Mouse (Mus musculus) limb, embryonic 11.5 days (tissue): ENCODE measurements at regions not wholly inside any gene's neighbourhood (a gene's known extent, or its start where the extent isn't known, plus 50 kb on each side); places are given as distances from the start of the nearest gene placed in this dataset.

Experiments used
- ATAC-seq: fragments of 200-750 bp; cut with Nextera tagmentation; 2 replicates; pipeline ENCODE4 v1.8.0; 2017; ENCODE audit warnings: low read depth; ENCODE audit not compliant: insufficient number of reproducible peaks, low FRiP score, low TSS enrichment
- DNase-seq: peaks from one replicate; pipeline ENCODE4 v3.0.0-alpha.2; 2015; ENCODE audit warnings: low spot score
- H3K27ac ChIP-seq: fragments of 300-500 bp; sonication (generic); replicated peaks from 2 replicates; pipeline ENCODE4 v1.5.1; 2014; ENCODE audit warnings: low read depth, mild to moderate bottlenecking, low read length
- H3K27me3 ChIP-seq: fragments of 300-500 bp; sonication (generic); 2 replicates; pipeline ENCODE4 v1.6.1; 2014; ENCODE audit warnings: mild to moderate bottlenecking, low read length, mixed read lengths; ENCODE audit not compliant: control insufficient read depth, insufficient read depth
- H3K36me3 ChIP-seq: fragments of 300-500 bp; sonication (generic); 2 replicates; pipeline ENCODE4 v1.6.1; 2014; ENCODE audit warnings: mild to moderate bottlenecking, low read length, moderate library complexity, mixed read lengths; ENCODE audit not compliant: control insufficient read depth, insufficient read depth
- H3K4me1 ChIP-seq: fragments of 300-500 bp; sonication (generic); 2 replicates; pipeline ENCODE4 v1.6.1; 2014; ENCODE audit warnings: low read length, mixed read lengths; ENCODE audit not compliant: control insufficient read depth, insufficient read depth
- H3K4me2 ChIP-seq: fragments of 300-500 bp; sonication (generic); 2 replicates; pipeline ENCODE4 v1.6.1; 2014; ENCODE audit warnings: low read depth, mild to moderate bottlenecking, moderate library complexity; ENCODE audit not compliant: severe bottlenecking
- H3K4me3 ChIP-seq: fragments of 300-500 bp; sonication (generic); 2 replicates; pipeline ENCODE4 v1.5.1; 2014; ENCODE audit warnings: low read depth, low read length
- H3K9ac ChIP-seq: fragments of 300-500 bp; sonication (generic); 2 replicates; pipeline ENCODE4 v1.6.1; 2014; ENCODE audit warnings: mild to moderate bottlenecking, low read length
- H3K9me3 ChIP-seq: fragments of 300-500 bp; sonication (generic); 2 replicates; pipeline ENCODE4 v1.6.1; 2016; ENCODE audit warnings: low read length; ENCODE audit not compliant: control insufficient read depth
- WGBS: fragments of 180-500 bp; shearing (Covaris S2); extraction: QIAGEN DNeasy Blood & Tissue Kit; methylation state at CpG from one replicate; pipeline ENCODE4 v1.1.7; 2014; 5-methylcytosine and 5-hydroxymethylcytosine counted together

DNA sequence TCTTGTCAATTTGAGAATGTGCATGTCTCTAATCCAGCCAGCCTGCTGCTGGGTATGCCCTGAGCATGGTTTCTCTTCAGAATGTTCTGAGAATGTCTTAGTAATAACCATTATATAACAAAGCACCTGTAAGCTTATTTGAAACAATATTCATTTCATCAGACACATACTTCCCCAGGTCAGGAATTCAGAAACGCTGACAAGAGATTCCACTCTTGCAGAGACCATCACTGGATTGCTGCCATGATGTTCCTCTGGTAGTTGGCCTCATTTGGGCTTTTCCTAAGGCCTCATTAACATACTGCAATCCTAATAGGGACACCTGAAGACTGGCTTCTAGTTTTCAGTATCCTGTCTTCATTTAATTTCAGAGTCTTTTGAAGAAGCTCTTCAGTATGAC lies 642.5 kb upstream of the Adamts5 start:
- Histone ChIP-seq H3K4me2 (no peak overlapping the region), H3K9me3 (no peaks in the 10 kb centered on the region), H3K27ac (no peak overlapping the region), H3K27me3 (no peaks in the 10 kb centered on the region), H3K4me3 (no peak overlapping the region), H3K9ac (no peak overlapping the region), H3K36me3 (no peaks in the 10 kb centered on the region), H3K4me1 (no peaks in the 10 kb centered on the region)
- ATAC-seq (no peak), DNase-seq (no peak)
- WGBS, result 83% methylated on average over 1 of the region's 1 CpGs

- 86% methylated on average over 5 of the region's 5 CpGs for WGBS
- H3K27ac ChIP-seq, result no peak overlapping the region
- no peaks in the 10 kb centered on the region for H3K27me3 ChIP-seq
- H3K9ac ChIP-seq, result no peak overlapping the region
- H3K4me1 ChIP-seq, result no peaks in the 10 kb centered on the region
- H3K4me2 ChIP-seq, result no peak overlapping the region
- DNase-seq, result no peak
- no peaks in the 10 kb centered on the region for H3K9me3 ChIP-seq
- no peak overlapping the region for H3K4me3 ChIP-seq
- ATAC-seq, result no peak
- H3K36me3 ChIP-seq, result no peaks in the 10 kb centered on the region
Measured at GRCm38 (mm10) chr16:86536479-86536878, 634.9 kb upstream of the Adamts5 start.

DNA sequence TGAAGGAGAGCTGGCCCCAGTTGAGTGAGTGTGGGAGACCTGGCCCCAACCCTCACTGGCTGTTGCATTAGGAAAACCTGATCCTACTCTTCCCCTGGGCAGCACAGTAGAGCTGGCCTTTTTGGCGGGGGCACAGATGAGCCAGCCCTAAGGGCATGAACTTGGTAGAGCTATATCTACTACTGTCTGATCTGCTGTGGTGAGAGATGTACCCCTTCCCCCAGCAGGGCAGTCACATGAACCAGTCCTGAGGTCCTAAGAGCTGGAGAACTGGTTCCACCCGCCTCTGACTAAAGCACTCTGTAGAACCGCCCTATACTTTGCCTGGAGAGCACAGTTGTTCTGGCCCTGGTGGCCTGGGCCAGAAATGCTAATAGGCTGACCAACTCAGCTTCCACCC lies 622.5 kb upstream of the Adamts5 start:
- peak; percentile 68 for ATAC-seq
- 88% methylated on average over 3 of the region's 3 CpGs for WGBS

DNA sequence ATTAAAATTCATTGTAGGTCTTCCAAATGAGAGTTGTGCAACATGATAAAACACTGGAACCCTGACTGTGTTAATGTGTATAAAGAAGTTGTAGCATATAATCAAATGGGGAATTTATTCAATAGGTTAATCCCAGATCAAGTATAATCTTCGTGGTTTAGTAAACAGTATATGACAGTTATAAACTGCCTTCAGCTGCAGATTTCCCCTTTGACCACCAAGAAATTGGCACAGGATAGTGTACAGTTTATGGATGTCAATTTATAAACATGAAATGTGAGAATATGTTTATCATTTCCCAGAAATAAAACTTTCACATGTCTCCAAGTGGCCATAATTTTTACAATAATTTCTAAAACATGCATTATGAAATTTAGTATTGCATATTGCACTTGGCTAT lies 615.3 kb upstream of the Adamts5 start:
- no peaks in the 10 kb centered on the region for H3K4me1 ChIP-seq
- ATAC-seq (no peak), DNase-seq (no peak)
- no peaks in the 10 kb centered on the region for H3K9me3 ChIP-seq
- WGBS, result 59% methylated on average over 1 of the region's 1 CpGs
- no peak overlapping the region for H3K4me2 ChIP-seq
- no peaks in the 10 kb centered on the region for H3K27me3 ChIP-seq
- H3K36me3 ChIP-seq, result no peaks in the 10 kb centered on the region
- no peak overlapping the region for H3K9ac ChIP-seq
- H3K4me3 ChIP-seq, result no peak overlapping the region
- no peak overlapping the region for H3K27ac ChIP-seq

More for the DNA sequence above, 622.5 kb upstream of the Adamts5 start:
- Histone ChIP-seq H3K36me3 (no peaks in the 10 kb centered on the region), H3K9me3 (no peaks in the 10 kb centered on the region), H3K4me1 (no peaks in the 10 kb centered on the region), H3K9ac (no peak overlapping the region), H3K4me2 (no peak overlapping the region), H3K27ac (no peak overlapping the region), H3K27me3 (no peaks in the 10 kb centered on the region), H3K4me3 (no peak overlapping the region)
- no peak for DNase-seq

DNA sequence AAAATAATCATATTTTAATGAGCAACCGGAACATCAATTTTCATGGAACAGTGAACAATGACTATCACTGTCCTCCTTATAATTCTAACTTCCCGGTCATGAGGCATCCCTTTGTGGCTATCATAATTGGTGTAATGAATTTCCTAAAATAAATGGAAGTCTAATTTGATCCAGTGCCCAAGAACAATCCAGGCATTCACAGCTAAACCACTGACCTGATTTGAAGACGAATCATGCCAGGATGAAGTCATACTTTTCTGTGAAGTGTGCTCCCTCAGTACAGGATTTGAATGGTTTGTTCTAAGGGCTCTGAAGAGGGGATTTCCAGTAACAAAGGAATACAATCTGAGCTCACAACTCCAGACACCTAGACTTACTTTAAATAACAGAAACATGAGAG lies 614.5 kb upstream of the Adamts5 start:
- Histone ChIP-seq H3K36me3 (no peaks in the 10 kb centered on the region), H3K4me3 (no peak overlapping the region), H3K27ac (no peak overlapping the region), H3K9me3 (no peaks in the 10 kb centered on the region), H3K9ac (no peak overlapping the region), H3K4me2 (no peak overlapping the region), H3K27me3 (no peaks in the 10 kb centered on the region), H3K4me1 (no peaks in the 10 kb centered on the region)
- WGBS, result 81% methylated on average over 3 of the region's 3 CpGs
- DNase-seq, result no peak
- ATAC-seq, result no peak

DNA sequence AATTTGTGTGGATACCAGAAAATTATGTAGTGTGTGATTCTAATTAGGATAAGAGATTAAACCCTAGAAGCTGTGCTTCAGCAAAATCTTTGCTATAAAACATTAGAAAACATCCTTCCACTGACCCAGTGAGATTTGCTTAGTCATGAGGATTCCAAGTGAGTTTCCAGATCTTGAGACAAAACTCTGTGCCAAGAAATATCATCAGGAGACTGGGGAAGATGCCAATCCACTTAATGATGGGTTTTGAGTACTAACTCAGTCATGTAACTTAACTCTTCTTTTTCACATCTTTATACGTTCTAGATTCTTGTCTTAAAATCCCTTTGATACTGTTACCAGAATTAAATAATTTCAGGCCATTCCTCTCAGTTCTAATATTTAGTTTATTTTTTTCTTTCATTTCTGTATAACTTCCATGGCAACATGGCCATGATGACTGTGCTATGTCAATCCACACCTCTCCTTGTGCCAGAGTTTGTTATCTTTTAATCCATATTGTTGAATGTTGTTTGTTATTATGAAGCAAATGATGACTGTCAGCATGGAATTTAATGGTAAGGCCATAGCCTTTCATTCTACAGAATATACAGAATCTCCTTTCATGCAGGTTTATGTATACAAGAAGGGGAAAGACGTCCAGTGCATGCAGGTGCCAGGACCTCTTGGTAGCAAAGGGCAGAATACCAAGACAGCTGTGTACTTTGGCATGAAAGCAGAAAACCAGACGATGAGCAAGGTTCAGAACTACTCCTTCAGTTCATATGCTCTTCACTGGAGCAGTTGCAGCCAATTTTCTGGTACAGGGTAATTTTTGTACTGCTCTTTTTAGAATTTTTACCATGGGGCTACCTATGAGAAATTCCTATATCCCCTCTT lies 599.7 kb upstream of the Adamts5 start:
- Histone ChIP-seq H3K27ac (no peak overlapping the region), H3K4me3 (no peak overlapping the region), H3K27me3 (no peaks in the 10 kb centered on the region), H3K9me3 (no peaks in the 10 kb centered on the region), H3K4me2 (no peak overlapping the region), H3K4me1 (no peaks in the 10 kb centered on the region), H3K9ac (no peak overlapping the region), H3K36me3 (no peaks in the 10 kb centered on the region)
- WGBS, result 79% methylated on average over 3 of the region's 3 CpGs
- no peak for DNase-seq
- no peak for ATAC-seq

- H3K4me1 ChIP-seq, result no peaks in the 10 kb centered on the region
- 63% methylated on average over 1 of the region's 1 CpGs for WGBS
- H3K9ac ChIP-seq, result no peak overlapping the region
- H3K27ac ChIP-seq, result no peak overlapping the region
- H3K9me3 ChIP-seq, result no peaks in the 10 kb centered on the region
- H3K27me3 ChIP-seq, result no peaks in the 10 kb centered on the region
- no peak for DNase-seq
- no peak overlapping the region for H3K4me3 ChIP-seq
- no peaks in the 10 kb centered on the region for H3K36me3 ChIP-seq
- ATAC-seq, result no peak
- H3K4me2 ChIP-seq, result no peak overlapping the region
Measured at GRCm38 (mm10) chr16:86475145-86475544, 573.5 kb upstream of the Adamts5 start.

DNA sequence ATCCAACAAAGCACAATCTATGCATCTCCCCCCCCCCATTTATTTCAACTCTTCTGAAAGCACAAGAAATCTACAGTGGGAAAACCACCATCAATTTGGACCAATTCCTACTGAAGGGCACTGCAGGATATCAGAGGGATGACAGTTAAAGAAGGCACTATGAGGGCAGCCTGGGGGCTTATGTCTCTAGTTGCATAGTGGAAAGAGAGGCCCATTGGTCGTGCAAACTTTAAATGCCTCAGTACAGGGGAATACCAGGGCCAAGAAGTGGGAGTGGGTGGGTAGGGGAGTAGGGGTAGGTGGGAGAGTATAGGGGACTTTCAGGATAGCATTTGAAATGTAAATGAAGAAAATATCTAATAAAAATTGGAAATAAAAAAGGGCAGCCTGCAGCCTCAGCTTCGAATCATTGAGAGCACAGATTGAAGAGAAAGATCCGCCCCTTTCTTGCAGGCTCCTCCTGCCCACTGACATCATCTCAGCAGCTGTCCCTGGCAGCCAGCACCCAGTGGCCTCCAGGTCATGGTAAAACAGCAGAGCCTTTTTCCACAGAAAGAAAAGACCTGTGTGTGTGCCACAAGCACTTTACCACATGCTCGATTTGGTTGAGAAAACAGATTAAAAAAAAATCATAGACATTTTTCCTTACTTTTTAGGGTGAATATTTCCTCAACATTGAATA lies 571.6 kb upstream of the Adamts5 start:
- no peaks in the 10 kb centered on the region for H3K9me3 ChIP-seq
- no peak overlapping the region for H3K9ac ChIP-seq
- no peak overlapping the region for H3K27ac ChIP-seq
- no peak for DNase-seq
- no peaks in the 10 kb centered on the region for H3K4me1 ChIP-seq
- WGBS, result 64% methylated on average over 4 of the region's 4 CpGs
- H3K27me3 ChIP-seq, result no peaks in the 10 kb centered on the region
- 0 out of 2 replicates have a peak, but pooled peaks have one; percentile 35 for ATAC-seq
- no peak overlapping the region for H3K4me2 ChIP-seq
- H3K36me3 ChIP-seq, result no peaks in the 10 kb centered on the region
- H3K4me3 ChIP-seq, result no peak overlapping the region
